Mouse (Mus musculus): ENCODE results near the gene Hnrnpl.

DNA sequence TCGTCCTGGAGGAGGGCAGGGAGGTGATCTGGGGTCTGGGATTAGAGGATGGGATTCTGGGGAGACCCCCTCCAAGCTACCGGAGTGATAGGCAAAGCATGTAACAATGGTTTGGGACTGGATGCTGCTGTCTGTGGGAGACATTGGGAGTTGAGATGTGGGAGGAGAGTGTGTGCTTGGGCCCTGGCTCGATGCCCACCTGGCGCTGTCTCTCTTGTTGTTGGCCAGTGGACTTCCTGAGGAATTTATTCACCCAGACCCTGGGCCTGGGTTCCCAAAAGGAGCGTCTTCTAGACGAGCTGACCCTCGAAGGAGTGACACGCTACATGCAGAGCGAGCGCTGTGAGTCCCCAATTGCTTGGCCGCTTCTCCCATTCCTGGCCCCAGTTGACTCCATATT lies 36.5 kb upstream of the Hnrnpl start:
- TF ChIP-seq MAX (IDR thresholded peaks at IDR 0.05; ENCODE audit: low read length) = no peak
- no peak for TF ChIP-seq POLR2A (IDR thresholded peaks at IDR 0.05; ENCODE audit: low read depth, low read length)
- TF ChIP-seq CTCF (conservative IDR thresholded peaks at IDR 0.05 in 1 of 2, IDR thresholded peaks at IDR 0.05 in 1 of 2; ENCODE audit: low read depth in 2 of 2, low read length in 2 of 2) = no peak
- no peak for TF ChIP-seq NRF1 (IDR thresholded peaks at IDR 0.05; ENCODE audit: low read depth, low read length)
- no peak for TF ChIP-seq KAT2A (IDR thresholded peaks at IDR 0.05; ENCODE audit: insufficient replicate concordance, low read length)
- no peak for TF ChIP-seq UBTF (IDR thresholded peaks at IDR 0.05; ENCODE audit: low read depth, low read length)
- no peak for TF ChIP-seq ZMIZ1 (IDR thresholded peaks at IDR 0.05; ENCODE audit: low read depth, low read length)
- no peak for TF ChIP-seq IRF4 (IDR thresholded peaks at IDR 0.05; ENCODE audit: low read depth, low read length)
- TF ChIP-seq POLR2AphosphoS2 (IDR thresholded peaks at IDR 0.05; ENCODE audit: low read depth, low read length) = no peak
- TF ChIP-seq ZC3H11A (IDR thresholded peaks at IDR 0.05; ENCODE audit: low read depth, low read length) = no peak
- no peak for TF ChIP-seq ETS1 (conservative IDR thresholded peaks at IDR 0.05; ENCODE audit: low read depth, low read length)

All from CH12.LX (cell line).